Mouse (Mus musculus) brown adipose tissue, adult 24 weeks (tissue): ENCODE data around the gene Sec31b. TPM values are rescaled to one million over a fixed set of nuclear protein-coding genes. Genes with fewer than 3 reads are reported as not detected.

ENCODE experiments used
- H3K27ac ChIP-seq: fragments of 200-500 bp; replicated peaks from 2 replicates; pipeline ENCODE4 v1.5.1; 2012; ENCODE audit warnings: low read depth, mild to moderate bottlenecking, low read length
- H3K4me1 ChIP-seq: fragments of 200-500 bp; 2 replicates; pipeline ENCODE4 v1.6.1; 2012; ENCODE audit warnings: low read length, mixed read lengths; ENCODE audit not compliant: control insufficient read depth, insufficient read depth, insufficient read length
- H3K4me3 ChIP-seq: fragments of 200-500 bp; 2 replicates; pipeline ENCODE4 v1.5.1; 2012; ENCODE audit warnings: low read depth, mild to moderate bottlenecking, low read length, moderate library complexity; ENCODE audit not compliant: insufficient read depth
- polyA plus RNA-seq: library from polyadenylated mRNA; stranded (reverse); fragments of >200 nt; gene quantifications from 2 replicates; pipeline ENCODE4 v1.2.4, GENCODE M21; 2012; ENCODE audit not compliant: missing spikeins, insufficient read depth, insufficient read length

Gene Sec31b
- polyA plus RNA-seq, 1 experiment = 5.7 TPM

GRCm38 (mm10) chr19:44513921-44514482 is 31.7 kb downstream of the Sec31b start:
- Histone ChIP-seq H3K4me1 (no peaks in the 10 kb centered on the region), H3K4me3 (no peak overlapping the region), H3K27ac (no peak overlapping the region)

- Histone ChIP-seq H3K4me3 (no peak overlapping the region), H3K27ac (no peak overlapping the region), H3K4me1 (no peaks in the 10 kb centered on the region)
These were observed 32.4 kb downstream of the Sec31b start for GRCm38 (mm10) chr19:44513054-44513833.

- H3K4me1 ChIP-seq = no peaks in the 10 kb centered on the region
- no peak overlapping the region for H3K27ac ChIP-seq
- H3K4me3 ChIP-seq = no peak overlapping the region
These were observed 33.1 kb downstream of the Sec31b start for GRCm38 (mm10) chr19:44512601-44513000.

GRCm38 (mm10) chr19:44511451-44512231 is 34.0 kb downstream of the Sec31b start:
- Histone ChIP-seq H3K27ac (no peak overlapping the region), H3K4me3 (peak overlapping the region; percentile 46), H3K4me1 (no peaks in the 10 kb centered on the region)

GRCm38 (mm10) chr19:44510534-44511175 is 35.0 kb downstream of the Sec31b start:
- Histone ChIP-seq H3K27ac (no peak overlapping the region), H3K4me1 (no peaks in the 10 kb centered on the region), H3K4me3 (no peak overlapping the region)

GRCm38 (mm10) chr19:44502741-44503140 is 42.9 kb downstream of the Sec31b start:
- Histone ChIP-seq H3K4me1 (no peaks in the 10 kb centered on the region), H3K27ac (no peak overlapping the region), H3K4me3 (no peak overlapping the region)

GRCm38 (mm10) chr19:44501925-44502324 is 43.7 kb downstream of the Sec31b start:
- Histone ChIP-seq H3K4me3 (no peak overlapping the region), H3K4me1 (no peaks in the 10 kb centered on the region), H3K27ac (no peak overlapping the region)

GRCm38 (mm10) chr19:44500240-44500639 is 45.4 kb downstream of the Sec31b start:
- Histone ChIP-seq H3K27ac (no peak overlapping the region), H3K4me3 (no peak overlapping the region), H3K4me1 (no peaks in the 10 kb centered on the region)

- no peak overlapping the region for H3K4me3 ChIP-seq
- H3K27ac ChIP-seq = no peak overlapping the region
- no peaks in the 10 kb centered on the region for H3K4me1 ChIP-seq
These were observed 46.7 kb downstream of the Sec31b start for GRCm38 (mm10) chr19:44498936-44499335.

- no peak overlapping the region for H3K27ac ChIP-seq
- H3K4me3 ChIP-seq = no peak overlapping the region
- no peaks in the 10 kb centered on the region for H3K4me1 ChIP-seq
These were observed 48.7 kb downstream of the Sec31b start for GRCm38 (mm10) chr19:44496941-44497340.

- H3K4me1 ChIP-seq = no peaks in the 10 kb centered on the region
- no peak overlapping the region for H3K27ac ChIP-seq
- H3K4me3 ChIP-seq = no peak overlapping the region
These were observed 49.2 kb downstream of the Sec31b start for GRCm38 (mm10) chr19:44496511-44496910.

- Histone ChIP-seq H3K4me3 (no peak within 1 kb of the TSS), H3K27ac (no peak within 1 kb of the TSS), H3K4me1 (no peaks in the 10 kb centered on the region)
These were observed 52.5 kb downstream of the Sec31b start, which contains the start of gene Wnt8b for GRCm38 (mm10) chr19:44493128-44493527. Wnt8b (plus strand) TSS chr19:44493472.

- Histone ChIP-seq H3K4me3 (no peak overlapping the region), H3K27ac (no peak overlapping the region), H3K4me1 (no peaks in the 10 kb centered on the region)
These were observed 58.4 kb downstream of the Sec31b start for GRCm38 (mm10) chr19:44487266-44487665.

GRCm38 (mm10) chr19:44476541-44476940 is 69.1 kb downstream of the Sec31b start:
- H3K4me3 ChIP-seq = no peak overlapping the region
- H3K27ac ChIP-seq = no peak overlapping the region
- peaks cover 6% of the 10 kb centered on the region for H3K4me1 ChIP-seq

- Histone ChIP-seq H3K4me3 (no peak overlapping the region), H3K4me1 (peaks cover 6% of the 10 kb centered on the region), H3K27ac (peak overlapping the region; percentile 46)
These were observed 70.4 kb downstream of the Sec31b start for GRCm38 (mm10) chr19:44475268-44475667.
